Mouse (Mus musculus): ENCODE measurements at regions not wholly inside any gene's neighbourhood (a gene's known extent, or its start where the extent isn't known, plus 50 kb on each side); places are given as distances from the start of the nearest gene placed in this dataset.

DNA sequence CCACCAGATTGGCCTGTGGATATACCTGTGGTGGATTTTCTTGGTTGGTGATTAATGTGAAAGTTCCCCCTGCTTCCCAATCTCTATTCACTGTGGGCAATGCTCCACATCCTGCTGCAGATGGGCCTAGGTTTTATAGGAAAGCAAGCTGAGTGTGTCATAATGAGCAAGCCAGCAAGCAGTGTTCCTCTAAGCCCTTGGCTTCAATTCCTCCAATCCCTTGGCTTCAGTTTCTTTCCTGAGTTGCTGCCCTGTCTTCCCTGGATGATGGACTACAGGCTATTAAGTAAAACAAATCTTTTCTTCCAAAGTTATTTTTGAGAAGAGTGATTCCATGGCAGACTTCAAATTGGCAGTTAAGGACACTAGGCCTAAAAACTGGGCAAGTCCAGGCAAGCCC lies 257.4 kb upstream of the Mmadhc start:
- in situ Hi-C loops (cut with MboI; ENCODE audit: low pct_unique_long_range_greater_than_20kb in 1 of 2, low sequenced_read_pairs in 2 of 2, unreplicated experiment in 1 of 2), result no loop called here

DNA sequence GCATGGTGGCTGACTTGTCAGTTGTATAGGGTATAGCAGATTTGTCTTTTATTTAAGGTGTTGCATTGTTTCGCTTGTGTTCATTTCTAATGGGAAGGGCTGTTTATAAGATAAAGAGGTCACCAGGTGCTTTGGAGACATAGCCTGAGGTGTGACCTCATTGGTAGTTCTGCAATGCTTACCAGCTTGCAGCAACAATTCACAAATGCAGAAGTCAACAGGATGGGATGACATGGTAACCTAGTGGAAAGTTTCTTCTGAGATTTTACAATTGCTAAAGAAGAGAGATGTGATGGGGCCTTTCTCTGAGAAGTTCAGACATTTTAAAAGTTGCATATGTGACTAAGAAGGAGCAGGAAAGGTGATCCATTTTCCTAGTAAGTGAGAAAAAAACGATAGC lies 255.8 kb upstream of the Mmadhc start:
- in situ Hi-C loops (cut with MboI; ENCODE audit: low pct_unique_long_range_greater_than_20kb in 1 of 2, low sequenced_read_pairs in 2 of 2, unreplicated experiment in 1 of 2), result no loop called here

DNA sequence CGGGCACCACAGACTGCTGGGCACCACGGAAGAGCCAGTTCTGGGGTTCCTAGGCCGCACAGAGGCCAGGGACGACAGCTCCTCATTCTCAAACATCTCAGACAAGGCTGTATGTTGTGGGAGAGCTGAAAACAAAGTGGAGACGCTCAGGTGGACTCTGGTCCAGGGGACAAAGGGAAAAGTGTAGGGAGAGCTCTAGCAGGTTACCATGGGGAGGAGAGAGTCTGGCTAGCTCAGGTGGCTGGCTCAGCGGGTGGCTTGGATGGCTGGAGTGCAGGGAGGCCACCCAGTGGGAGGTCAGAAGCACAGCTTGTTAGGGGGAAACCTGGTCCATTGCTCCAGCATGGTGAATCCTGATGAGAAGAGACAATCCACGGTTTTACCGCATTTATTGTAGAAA lies 253.3 kb upstream of the Mmadhc start:
- in situ Hi-C loops (cut with MboI; ENCODE audit: low pct_unique_long_range_greater_than_20kb in 1 of 2, low sequenced_read_pairs in 2 of 2, unreplicated experiment in 1 of 2), result no loop called here

GRCm38 (mm10) chr2:50539741-50540441 lies 243.3 kb upstream of the Mmadhc start:
- in situ Hi-C loops (cut with MboI; ENCODE audit: low pct_unique_long_range_greater_than_20kb in 1 of 2, low sequenced_read_pairs in 2 of 2, unreplicated experiment in 1 of 2), result no loop called here

- in situ Hi-C loops (cut with MboI; ENCODE audit: low pct_unique_long_range_greater_than_20kb in 1 of 2, low sequenced_read_pairs in 2 of 2, unreplicated experiment in 1 of 2), result no loop called here
Measured at GRCm38 (mm10) chr2:50538068-50538467, 241.5 kb upstream of the Mmadhc start.

DNA sequence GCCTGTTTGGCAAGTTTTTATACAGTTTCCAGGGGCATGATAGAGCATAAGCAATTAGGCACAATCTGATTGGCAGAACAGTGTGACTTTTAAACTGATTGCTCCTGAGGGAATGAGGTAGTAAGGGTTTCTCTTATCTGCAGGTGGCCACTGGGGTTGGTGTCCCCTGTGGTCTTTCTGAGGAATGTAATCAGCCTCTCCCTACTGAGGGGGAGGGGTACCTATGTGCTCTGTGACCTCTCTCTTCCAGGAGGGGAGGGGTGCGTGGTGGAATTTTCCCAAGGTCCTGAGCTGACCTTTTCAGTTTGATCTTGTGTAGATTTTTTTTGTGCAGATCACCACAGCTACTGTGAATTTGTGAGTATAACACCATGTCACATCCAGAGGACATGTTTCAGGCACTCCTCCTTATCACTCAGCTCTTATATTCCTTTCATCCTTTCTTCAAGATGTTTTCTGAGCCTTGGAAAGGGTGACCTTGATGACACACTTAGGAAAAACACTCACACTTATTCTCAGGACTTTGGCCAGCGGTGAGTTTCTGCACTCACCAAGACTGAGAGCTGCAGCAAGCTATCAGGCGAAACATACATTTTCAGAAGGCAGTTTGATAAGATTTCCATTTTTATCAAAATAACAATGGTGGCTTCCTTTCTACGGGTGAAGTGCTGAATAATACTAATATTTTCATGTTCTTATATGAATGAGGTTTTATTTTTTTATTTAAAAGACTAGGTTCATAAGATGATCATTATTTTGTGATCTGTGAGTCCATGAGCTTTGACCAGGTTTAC lies 238.7 kb upstream of the Mmadhc start:
- in situ Hi-C loops (cut with MboI; ENCODE audit: low pct_unique_long_range_greater_than_20kb in 1 of 2, low sequenced_read_pairs in 2 of 2, unreplicated experiment in 1 of 2), result no loop called here

GRCm38 (mm10) chr2:50533702-50534101 lies 237.1 kb upstream of the Mmadhc start:
- in situ Hi-C loops (cut with MboI; ENCODE audit: low pct_unique_long_range_greater_than_20kb in 1 of 2, low sequenced_read_pairs in 2 of 2, unreplicated experiment in 1 of 2), result no loop called here

GRCm38 (mm10) chr2:50527425-50527824 lies 230.8 kb upstream of the Mmadhc start:
- in situ Hi-C loops (cut with MboI; ENCODE audit: low pct_unique_long_range_greater_than_20kb in 1 of 2, low sequenced_read_pairs in 2 of 2, unreplicated experiment in 1 of 2), result no loop called here

DNA sequence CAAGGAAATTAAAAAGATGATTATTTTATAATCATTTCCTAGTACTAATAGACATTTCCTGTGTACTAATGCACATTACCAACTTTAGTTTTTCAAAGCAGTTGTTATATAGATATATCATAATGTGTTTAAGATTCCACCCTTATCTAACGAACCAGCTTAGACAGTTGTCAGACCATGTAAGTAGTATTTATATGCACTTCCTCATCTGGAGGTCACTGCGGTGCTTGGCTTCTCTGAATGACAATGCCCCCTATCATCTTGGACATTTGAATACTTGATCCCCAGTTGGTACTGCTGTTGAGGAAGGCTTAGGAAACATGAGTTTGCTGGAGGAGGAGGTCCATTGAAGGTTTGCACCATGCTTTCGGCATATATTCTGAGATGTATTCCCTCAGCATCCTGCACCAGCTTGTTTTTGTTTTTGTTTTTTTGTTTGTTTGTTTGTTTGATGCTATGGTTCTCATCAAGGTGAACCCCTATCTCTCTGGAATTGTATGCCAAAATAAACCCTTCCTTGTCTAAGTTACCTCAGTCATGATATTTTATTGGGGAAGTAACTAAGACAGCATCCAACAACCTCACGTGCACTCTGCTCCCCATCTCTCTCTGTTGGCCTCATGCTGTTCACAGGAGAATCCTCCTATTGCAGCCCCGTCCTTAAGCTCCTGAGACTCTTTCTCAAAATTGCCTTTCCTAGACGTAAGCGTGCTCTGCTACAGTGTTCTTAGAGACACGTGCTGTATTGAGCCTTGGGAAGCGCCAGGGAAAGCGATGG lies 228.4 kb upstream of the Mmadhc start:
- in situ Hi-C loops (cut with MboI; ENCODE audit: low pct_unique_long_range_greater_than_20kb in 1 of 2, low sequenced_read_pairs in 2 of 2, unreplicated experiment in 1 of 2), result no loop called here

DNA sequence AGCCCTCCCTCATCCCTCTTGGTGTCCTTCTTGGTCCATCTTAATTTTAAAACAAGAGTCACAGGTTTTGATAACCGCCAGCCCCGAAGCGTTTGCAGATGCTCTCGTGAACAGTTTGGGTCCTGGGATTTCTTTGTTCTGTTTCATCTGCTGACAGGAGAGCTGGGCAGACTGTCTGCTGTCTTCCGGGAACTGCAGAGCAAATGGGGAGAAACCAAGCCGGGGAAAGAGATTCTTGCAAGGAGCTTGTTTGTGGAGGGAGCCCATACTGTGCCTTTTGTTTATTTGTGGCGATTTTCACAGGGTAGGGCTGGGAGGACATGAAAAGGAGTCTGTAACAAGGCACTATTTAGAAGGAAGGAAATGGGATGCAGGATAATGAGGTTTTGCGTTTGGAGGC lies 223.6 kb upstream of the Mmadhc start:
- in situ Hi-C loops (cut with MboI; ENCODE audit: low pct_unique_long_range_greater_than_20kb in 1 of 2, low sequenced_read_pairs in 2 of 2, unreplicated experiment in 1 of 2), result no loop called here

DNA sequence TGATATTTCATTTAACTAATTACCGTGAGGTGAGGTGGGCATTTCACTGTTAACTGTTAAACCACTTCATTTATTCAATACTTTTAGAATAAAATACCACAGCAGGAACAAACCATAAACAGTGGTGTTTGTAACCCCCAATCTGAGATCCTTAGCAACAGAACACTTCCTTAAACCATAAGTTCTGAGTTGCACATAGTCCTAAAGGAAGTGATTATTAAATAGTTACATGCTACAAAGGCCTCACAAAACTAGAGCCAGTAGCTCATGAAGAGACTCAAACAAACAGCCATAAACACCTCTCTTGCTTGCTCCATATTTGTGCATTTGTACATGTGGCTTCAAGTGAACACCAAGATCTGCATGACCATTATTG lies 222.5 kb upstream of the Mmadhc start:
- in situ Hi-C loops (cut with MboI; ENCODE audit: low pct_unique_long_range_greater_than_20kb in 1 of 2, low sequenced_read_pairs in 2 of 2, unreplicated experiment in 1 of 2), result no loop called here

- in situ Hi-C loops (cut with MboI; ENCODE audit: low pct_unique_long_range_greater_than_20kb in 1 of 2, low sequenced_read_pairs in 2 of 2, unreplicated experiment in 1 of 2), result no loop called here
Measured at GRCm38 (mm10) chr2:50518371-50519128, 221.9 kb upstream of the Mmadhc start.

- in situ Hi-C loops (cut with MboI; ENCODE audit: low pct_unique_long_range_greater_than_20kb in 1 of 2, low sequenced_read_pairs in 2 of 2, unreplicated experiment in 1 of 2), result no loop called here
Measured at GRCm38 (mm10) chr2:50513276-50513675, 216.7 kb upstream of the Mmadhc start.

- in situ Hi-C loops (cut with MboI; ENCODE audit: low pct_unique_long_range_greater_than_20kb in 1 of 2, low sequenced_read_pairs in 2 of 2, unreplicated experiment in 1 of 2), result no loop called here
Measured at GRCm38 (mm10) chr2:50498713-50499112, 202.1 kb upstream of the Mmadhc start.

DNA sequence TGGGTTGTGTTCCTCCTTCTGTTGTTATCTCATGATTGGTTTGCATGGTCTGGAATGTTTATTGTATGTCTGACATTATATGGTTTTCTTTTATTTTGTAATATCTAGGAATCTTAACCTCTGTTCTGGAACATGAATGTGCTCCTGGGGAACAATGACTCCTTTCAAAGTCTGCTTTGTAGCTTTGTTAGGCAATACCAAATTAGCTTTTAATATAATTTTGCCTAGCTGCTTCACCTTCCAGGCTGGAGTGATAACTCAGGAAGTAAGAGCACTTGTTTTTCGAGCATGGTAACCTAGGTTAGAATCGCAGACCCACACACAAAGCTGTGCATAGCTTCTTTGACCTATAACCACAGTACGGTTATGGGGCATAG lies 199.4 kb upstream of the Mmadhc start:
- in situ Hi-C loops (cut with MboI; ENCODE audit: low pct_unique_long_range_greater_than_20kb in 1 of 2, low sequenced_read_pairs in 2 of 2, unreplicated experiment in 1 of 2), result no loop called here

DNA sequence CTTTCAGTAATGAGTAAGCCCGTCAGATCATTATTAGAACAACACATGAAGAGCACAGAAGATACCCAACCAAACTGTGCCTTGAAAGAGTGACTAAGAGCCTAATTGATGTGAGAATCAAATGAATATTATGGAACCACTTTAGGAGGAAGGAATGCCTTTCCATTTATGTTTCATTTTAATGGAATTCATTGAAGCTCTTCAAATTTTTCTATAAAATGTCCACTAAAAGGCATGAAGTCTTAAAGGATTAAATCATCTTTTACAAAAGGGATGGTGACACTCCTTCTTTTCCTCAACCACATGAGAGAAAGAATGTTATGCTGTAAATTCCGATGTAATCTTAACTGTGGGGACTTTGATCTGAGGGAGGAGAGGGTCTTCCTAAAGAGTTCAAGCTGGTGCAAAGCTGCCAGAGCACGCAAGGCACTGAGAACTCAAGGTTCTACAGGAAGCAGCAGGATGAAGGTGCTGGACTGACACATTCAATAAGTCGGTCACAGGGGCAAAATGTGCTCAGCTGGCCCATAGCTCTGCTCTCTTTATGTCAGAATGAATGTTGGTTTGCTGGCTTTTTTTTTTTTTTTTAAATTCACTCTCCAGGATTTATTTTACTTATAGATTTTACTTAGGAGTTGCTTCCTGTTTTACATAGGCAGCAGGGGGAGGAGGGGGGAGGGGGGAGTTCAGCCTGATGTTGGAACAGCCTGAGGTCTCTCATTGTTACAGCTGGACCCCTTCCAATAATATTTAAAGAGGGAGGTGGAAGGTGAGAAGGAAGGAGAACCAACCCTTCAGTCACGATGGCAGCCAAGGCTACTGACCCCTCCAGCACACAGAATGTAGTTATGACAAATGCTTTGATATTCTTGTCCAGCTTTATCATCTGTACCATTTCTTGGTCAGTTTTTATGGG lies 198.8 kb upstream of the Mmadhc start:
- in situ Hi-C loops (cut with MboI; ENCODE audit: low pct_unique_long_range_greater_than_20kb in 1 of 2, low sequenced_read_pairs in 2 of 2, unreplicated experiment in 1 of 2), result no loop called here

DNA sequence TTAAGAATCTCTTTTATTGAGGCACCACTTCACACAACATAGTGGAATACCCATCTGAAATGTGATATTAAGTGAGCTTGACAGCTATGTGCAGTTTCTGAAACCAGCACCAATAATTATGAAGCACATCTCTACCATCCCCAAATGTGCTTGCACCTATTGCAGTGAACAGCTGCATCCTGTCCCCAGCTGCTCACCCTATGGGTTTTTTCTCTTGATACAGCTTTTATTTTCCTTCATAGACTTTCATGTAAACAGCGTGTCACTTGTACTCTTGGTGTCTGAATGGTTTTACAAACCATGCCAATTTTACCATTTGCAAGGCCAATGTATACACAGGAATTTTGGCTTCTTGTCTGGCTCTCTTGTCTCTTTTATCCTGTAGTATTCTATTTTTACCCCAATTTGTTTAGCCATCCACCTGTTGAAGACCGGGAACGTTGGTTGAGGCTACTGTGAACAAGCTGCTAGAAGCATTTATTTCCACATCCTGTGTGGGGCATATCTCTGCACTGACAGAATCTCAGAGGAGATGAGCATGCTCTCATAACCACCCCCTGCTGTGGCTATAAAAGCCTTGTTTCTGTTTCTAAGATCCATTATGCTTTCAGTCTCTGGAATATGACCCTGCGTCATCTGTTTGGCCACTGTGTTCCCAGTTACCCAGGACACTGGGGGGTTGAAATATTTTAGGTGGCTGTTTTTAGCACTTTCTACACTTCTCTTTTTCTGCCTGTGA lies 197.2 kb upstream of the Mmadhc start:
- in situ Hi-C loops (cut with MboI; ENCODE audit: low pct_unique_long_range_greater_than_20kb in 1 of 2, low sequenced_read_pairs in 2 of 2, unreplicated experiment in 1 of 2), result no loop called here
